Comparison of ENCODE assay signal across 29 mouse cellular contexts in the genomic region with DNA sequence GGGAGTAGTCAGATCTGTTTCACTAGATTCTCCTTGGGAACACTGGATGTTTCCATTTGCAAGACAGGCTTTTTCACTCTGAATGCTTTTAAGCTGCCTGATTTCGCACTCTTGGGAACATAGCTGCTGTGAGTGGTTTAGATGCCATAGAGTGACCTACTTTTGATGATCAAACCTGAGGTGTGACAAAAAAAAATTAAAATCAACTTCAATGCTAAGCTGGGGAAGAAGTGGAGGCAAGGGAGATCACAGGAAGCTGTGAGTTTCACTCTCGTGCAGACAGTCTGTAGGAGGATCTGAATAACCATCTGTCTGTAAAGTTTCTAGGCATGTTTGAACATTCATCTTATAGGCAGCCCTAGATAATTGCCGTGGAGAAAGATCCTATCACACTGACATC.
DNase-seq lines count a peak whose midpoint lies in the region; ATAC-seq and TF ChIP-seq lines count a peak whose summit lies in the region.
"Had no signal": no experiment of that assay in that cellular context is flagged by ENCODE, and none has a peak within 500 bp of the region (broad histone marks: within the 10 kb centered on the region; RNA-seq: fewer than 3 reads in every experiment).

No protein-coding gene starts in this region.

- no peaks in the 10 kb centered on the region for H3K27me3 ChIP-seq in forebrain, postnatal 0 days (ENCODE audit: insufficient read depth, low read length)
- H3K27me3 ChIP-seq in forebrain, embryonic 14.5 days (replicated peaks; ENCODE audit: control insufficient read depth, insufficient read depth, low read length), result no peaks in the 10 kb centered on the region
- no peaks in the 10 kb centered on the region for H3K27me3 ChIP-seq in midbrain, embryonic 11.5 days (ENCODE audit: control insufficient read depth, insufficient read depth, low read length)
- no peaks in the 10 kb centered on the region for H3K27me3 ChIP-seq in cerebellum, adult 2 months (ENCODE audit: control insufficient read depth, insufficient read depth, low read length)
- H3K27me3 ChIP-seq: liver, embryonic 15.5 days; lung, embryonic 15.5 days; neural tube, embryonic 15.5 days; stomach, embryonic 15.5 days had no signal

- H3K9me3 ChIP-seq in forebrain, postnatal 0 days (ENCODE audit: low read length), result no peaks in the 10 kb centered on the region
- H3K9me3 ChIP-seq in forebrain, embryonic 14.5 days (replicated peaks; ENCODE audit: control insufficient read depth, low read length), result no peaks in the 10 kb centered on the region
- no peaks in the 10 kb centered on the region for H3K9me3 ChIP-seq in midbrain, embryonic 11.5 days (ENCODE audit: control insufficient read depth, low read length)
- H3K9me3 ChIP-seq: embryonic facial prominence, embryonic 10.5 days; heart, embryonic 10.5 days; limb, embryonic 10.5 days; liver, embryonic 15.5 days; lung, embryonic 15.5 days; neural tube, embryonic 15.5 days; stomach, embryonic 15.5 days had no signal

- no peak for TF ChIP-seq CTCF in forebrain, postnatal 0 days (IDR thresholded peaks at IDR 0.05; ENCODE audit: low read depth)
- TF ChIP-seq CTCF in cerebellum, adult 2 months (IDR thresholded peaks at IDR 0.05; ENCODE audit: borderline replicate concordance, insufficient read depth, low read depth, low read length), result no peak

- peak; percentile 76 for ATAC-seq in forebrain, postnatal 0 days
- ATAC-seq in forebrain, embryonic 14.5 days, result no peak
- no peak for ATAC-seq in midbrain, embryonic 11.5 days (ENCODE audit: low FRiP score)
- ATAC-seq: activated CD4-positive, CD25-positive, alpha-beta regulatory T cell, adult 4 months; forebrain, embryonic 16.5 days; hindbrain, embryonic 16.5 days; intestine, embryonic 16.5 days; midbrain, embryonic 16.5 days had no signal

- intact Hi-C loops in left cerebral cortex, postnatal 36 days (cut with DNase I), result loop anchor here (10.0 kb wide), 1 partner anchor 335 kb away; no protein-coding TSS in a partner anchor

- H3K4me2 ChIP-seq in forebrain, postnatal 0 days (ENCODE audit: low read depth), result no peak overlapping the region
- no peak overlapping the region for H3K4me2 ChIP-seq in forebrain, embryonic 14.5 days (ENCODE audit: low read length)
- no peak overlapping the region for H3K4me2 ChIP-seq in midbrain, embryonic 11.5 days
- H3K4me2 ChIP-seq: liver, embryonic 15.5 days; lung, embryonic 15.5 days; neural tube, embryonic 15.5 days; stomach, embryonic 15.5 days had no signal

- WGBS in forebrain, postnatal 0 days, result 72% methylated on average over 3 of the region's 3 CpGs
- 84% methylated on average over 3 of the region's 3 CpGs for WGBS in forebrain, embryonic 14.5 days
- 90% methylated on average over 3 of the region's 3 CpGs for WGBS in midbrain, embryonic 11.5 days
- 78% methylated on average over 3 of the region's 3 CpGs for WGBS in cerebellum, adult 2 months

- H3K27ac ChIP-seq in forebrain, postnatal 0 days (ENCODE audit: low read depth, low read length), result no peak overlapping the region
- no peak overlapping the region for H3K27ac ChIP-seq in forebrain, embryonic 14.5 days (ENCODE audit: low read depth, low read length)
- H3K27ac ChIP-seq in midbrain, embryonic 11.5 days (ENCODE audit: low read depth, low read length), result no peak overlapping the region
- H3K27ac ChIP-seq in cerebellum, adult 2 months (ENCODE audit: insufficient read depth, low read length), result no peak overlapping the region
- H3K27ac ChIP-seq: embryonic facial prominence, embryonic 10.5 days; heart, embryonic 10.5 days; layer of hippocampus, adult 2 months; liver, embryonic 15.5 days; lung, embryonic 15.5 days; neural tube, embryonic 15.5 days; stomach, embryonic 15.5 days had no signal

- H3K9ac ChIP-seq in forebrain, postnatal 0 days, result no peak overlapping the region
- H3K9ac ChIP-seq in forebrain, embryonic 14.5 days (ENCODE audit: low read length), result no peak overlapping the region
- H3K9ac ChIP-seq in midbrain, embryonic 11.5 days (ENCODE audit: low read length), result no peak overlapping the region
- H3K9ac ChIP-seq: liver, embryonic 15.5 days; lung, embryonic 15.5 days; neural tube, embryonic 15.5 days; stomach, embryonic 15.5 days had no signal

- no peaks in the 10 kb centered on the region for H3K36me3 ChIP-seq in forebrain, postnatal 0 days (ENCODE audit: insufficient read depth)
- H3K36me3 ChIP-seq in forebrain, embryonic 14.5 days (ENCODE audit: control insufficient read depth, insufficient read depth, low read length), result no peaks in the 10 kb centered on the region
- no peaks in the 10 kb centered on the region for H3K36me3 ChIP-seq in midbrain, embryonic 11.5 days (ENCODE audit: control insufficient read depth, insufficient read depth, low read length)
- H3K36me3 ChIP-seq: embryonic facial prominence, embryonic 10.5 days; heart, embryonic 10.5 days; limb, embryonic 10.5 days; liver, embryonic 15.5 days; lung, embryonic 15.5 days; neural tube, embryonic 15.5 days; stomach, embryonic 15.5 days had no signal

- TF ChIP-seq POLR2A in cerebellum, adult 2 months (IDR thresholded peaks at IDR 0.05; ENCODE audit: borderline replicate concordance, insufficient read depth, low read length), result no peak

- H3K4me3 ChIP-seq in forebrain, postnatal 0 days (ENCODE audit: low read depth, low read length), result no peak overlapping the region
- H3K4me3 ChIP-seq in forebrain, embryonic 14.5 days (ENCODE audit: low read depth, low read length), result no peak overlapping the region
- H3K4me3 ChIP-seq in midbrain, embryonic 11.5 days (ENCODE audit: low read depth, low read length), result no peak overlapping the region
- no peak overlapping the region for H3K4me3 ChIP-seq in cerebellum, adult 2 months (replicated peaks; ENCODE audit: insufficient read depth, low read depth, low read length)
- H3K4me3 ChIP-seq: embryonic facial prominence, embryonic 10.5 days; heart, embryonic 10.5 days; layer of hippocampus, adult 2 months; limb, embryonic 10.5 days; liver, embryonic 15.5 days; lung, embryonic 15.5 days; neural tube, embryonic 15.5 days; stomach, embryonic 15.5 days had no signal

- DNase-seq in forebrain, postnatal 0 days, result no peak
- no peak for DNase-seq in forebrain, embryonic 14.5 days (ENCODE audit: low spot score)
- DNase-seq in retina, postnatal 1 day, result peak; percentile 28
- no peak for DNase-seq in retina, embryonic 14.5 days (ENCODE audit: low spot score)
- DNase-seq in frontal cortex, postnatal 36 days (ENCODE audit: low spot score in 2 of 2), result peak; percentile 33 to 73
- DNase-seq in left cerebral cortex, postnatal 36 days (ENCODE audit: low spot score in 2 of 2), result peak; percentile 23 to 26
- no peak for DNase-seq in midbrain, embryonic 11.5 days (ENCODE audit: low spot score, missing footprints)
- no peak for DNase-seq in cerebellum, adult 2 months
- DNase-seq: adrenal gland, postnatal 10 days; cerebellum, adult 8-10 months; gastrocnemius, postnatal 10 days; kidney, adult 9 months; kidney, postnatal 14 days; liver; lung, postnatal 4 days; right cerebral cortex, postnatal 14 days had no signal

- H3K4me1 ChIP-seq in forebrain, postnatal 0 days (ENCODE audit: insufficient read depth), result no peaks in the 10 kb centered on the region
- no peaks in the 10 kb centered on the region for H3K4me1 ChIP-seq in forebrain, embryonic 14.5 days (ENCODE audit: control insufficient read depth, insufficient read depth, low read length)
- no peaks in the 10 kb centered on the region for H3K4me1 ChIP-seq in midbrain, embryonic 11.5 days (ENCODE audit: control insufficient read depth, insufficient read depth, low read length)
- no peaks in the 10 kb centered on the region for H3K4me1 ChIP-seq in cerebellum, adult 2 months (ENCODE audit: control insufficient read depth, insufficient read depth, low read length)
- H3K4me1 ChIP-seq: embryonic facial prominence, embryonic 10.5 days; heart, embryonic 10.5 days; liver, embryonic 15.5 days; lung, embryonic 15.5 days; neural tube, embryonic 15.5 days; stomach, embryonic 15.5 days had no signal

Comparison
In these comparisons a context has a peak if more than half of its experiments do, and no peak if none do; other contexts are left out.
1. DNase-seq: peak in retina, postnatal 1 day (single experiment), frontal cortex, postnatal 36 days (2 of 2) and left cerebral cortex, postnatal 36 days (2 of 2); none in forebrain, postnatal 0 days (single experiment), forebrain, embryonic 14.5 days (single experiment), retina, embryonic 14.5 days (single experiment), midbrain, embryonic 11.5 days (single experiment) and cerebellum, adult 2 months (0 of 2).